Mouse (Mus musculus): ENCODE data around the gene BC017158. TPM values are rescaled to one million over a fixed set of nuclear protein-coding genes. Genes with fewer than 3 reads are reported as not detected.

Gene BC017158
- polyA plus RNA-seq, 1 experiment: 29.4 TPM

GRCm38 (mm10) chr7:128243921-128244320, 54.0 kb downstream of the BC017158 start:
- WGBS: 83% methylated on average over 10 of the region's 10 CpGs
- Histone ChIP-seq H3K36me3 (ENCODE audit: control insufficient read depth, insufficient read depth, low read length) (peaks cover 2% of the 10 kb centered on the region), H3K27me3 (replicated peaks; ENCODE audit: control insufficient read depth, insufficient read depth, low read length) (no peaks in the 10 kb centered on the region), H3K4me3 (ENCODE audit: insufficient read depth, low read depth, low read length) (no peak overlapping the region), H3K27ac (ENCODE audit: insufficient read depth, low read depth, low read length) (no peak overlapping the region), H3K4me1 (ENCODE audit: control insufficient read depth, insufficient read depth, low read length) (no peaks in the 10 kb centered on the region)
- DNase-seq: no peak
- TF ChIP-seq POLR2A (IDR thresholded peaks at IDR 0.05; ENCODE audit: low read depth, low read length) (no peak), CTCF (conservative IDR thresholded peaks at IDR 0.05; ENCODE audit: insufficient read depth, insufficient read length, low read depth, low read length) (no peak)

GRCm38 (mm10) chr7:128242331-128242730, 55.6 kb downstream of the BC017158 start:
- H3K4me3 ChIP-seq (ENCODE audit: insufficient read depth, low read depth, low read length): no peak overlapping the region
- no peak overlapping the region for H3K27ac ChIP-seq (ENCODE audit: insufficient read depth, low read depth, low read length)
- WGBS: 96% methylated on average over 16 of the region's 16 CpGs
- no peak for TF ChIP-seq CTCF (conservative IDR thresholded peaks at IDR 0.05; ENCODE audit: insufficient read depth, insufficient read length, low read depth, low read length)
- TF ChIP-seq POLR2A (IDR thresholded peaks at IDR 0.05; ENCODE audit: low read depth, low read length): no peak
- no peak for DNase-seq
- H3K27me3 ChIP-seq (replicated peaks; ENCODE audit: control insufficient read depth, insufficient read depth, low read length): no peaks in the 10 kb centered on the region
- H3K36me3 ChIP-seq (ENCODE audit: control insufficient read depth, insufficient read depth, low read length): peaks cover 2% of the 10 kb centered on the region
- H3K4me1 ChIP-seq (ENCODE audit: control insufficient read depth, insufficient read depth, low read length): peaks cover 2% of the 10 kb centered on the region; the same call in 1 of the 2 replicates

GRCm38 (mm10) chr7:128240131-128240784, 57.7 kb downstream of the BC017158 start:
- WGBS: 94% methylated on average over 27 of the region's 27 CpGs
- peaks cover 12% of the 10 kb centered on the region; the same call in 1 of the 2 replicates for H3K4me1 ChIP-seq (ENCODE audit: control insufficient read depth, insufficient read depth, low read length)
- TF ChIP-seq POLR2A (IDR thresholded peaks at IDR 0.05; ENCODE audit: low read depth, low read length): no peak
- no peak for TF ChIP-seq CTCF (conservative IDR thresholded peaks at IDR 0.05; ENCODE audit: insufficient read depth, insufficient read length, low read depth, low read length)
- H3K36me3 ChIP-seq (ENCODE audit: control insufficient read depth, insufficient read depth, low read length): peaks cover 2% of the 10 kb centered on the region
- no peaks in the 10 kb centered on the region for H3K27me3 ChIP-seq (replicated peaks; ENCODE audit: control insufficient read depth, insufficient read depth, low read length)
- no peak overlapping the region for H3K4me3 ChIP-seq (ENCODE audit: insufficient read depth, low read depth, low read length)
- H3K27ac ChIP-seq (ENCODE audit: insufficient read depth, low read depth, low read length): no peak overlapping the region
- no peak for DNase-seq

- DNase-seq: peak; percentile 41
- Histone ChIP-seq H3K4me1 (ENCODE audit: control insufficient read depth, insufficient read depth, low read length) (peaks cover 12% of the 10 kb centered on the region; the same call in 1 of the 2 replicates), H3K27ac (ENCODE audit: insufficient read depth, low read depth, low read length) (no peak overlapping the region), H3K4me3 (ENCODE audit: insufficient read depth, low read depth, low read length) (no peak overlapping the region), H3K36me3 (ENCODE audit: control insufficient read depth, insufficient read depth, low read length) (no peaks in the 10 kb centered on the region), H3K27me3 (replicated peaks; ENCODE audit: control insufficient read depth, insufficient read depth, low read length) (no peaks in the 10 kb centered on the region)
- no peak for TF ChIP-seq POLR2A (IDR thresholded peaks at IDR 0.05; ENCODE audit: low read depth, low read length)
- peak; percentile 32; the same call in 1 of the 2 replicates for TF ChIP-seq CTCF (conservative IDR thresholded peaks at IDR 0.05; ENCODE audit: insufficient read depth, insufficient read length, low read depth, low read length)
- 17% methylated on average over 4 of the region's 4 CpGs for WGBS
These were observed 59.0 kb downstream of the BC017158 start for GRCm38 (mm10) chr7:128238991-128239390.

- Histone ChIP-seq H3K27ac (ENCODE audit: insufficient read depth, low read depth, low read length) (peak within 1 kb of the TSS; percentile 98), H3K4me3 (ENCODE audit: insufficient read depth, low read depth, low read length) (peak within 1 kb of the TSS; percentile 86), H3K4me1 (ENCODE audit: control insufficient read depth, insufficient read depth, low read length) (peaks cover 12% of the 10 kb centered on the region; the same call in 1 of the 2 replicates), H3K27me3 (replicated peaks; ENCODE audit: control insufficient read depth, insufficient read depth, low read length) (no peaks in the 10 kb centered on the region), H3K36me3 (ENCODE audit: control insufficient read depth, insufficient read depth, low read length) (no peaks in the 10 kb centered on the region)
- WGBS: under 1% methylated on average over 71 of the region's 72 CpGs
- peak; percentile 100 for DNase-seq
- TF ChIP-seq CTCF (conservative IDR thresholded peaks at IDR 0.05; ENCODE audit: insufficient read depth, insufficient read length, low read depth, low read length) (no peak), POLR2A (IDR thresholded peaks at IDR 0.05; ENCODE audit: low read depth, low read length) (peak; percentile 48)
These were observed 59.8 kb downstream of the BC017158 start, which contains the start of gene 9130023H24Rik for GRCm38 (mm10) chr7:128237927-128238778. Gene 9130023H24Rik, minus strand, starts transcription at chr7:128238031.

GRCm38 (mm10) chr7:128237593-128237926, 60.4 kb downstream of the BC017158 start:
- Histone ChIP-seq H3K4me3 (ENCODE audit: insufficient read depth, low read depth, low read length) (peak overlapping the region; percentile 86), H3K27me3 (replicated peaks; ENCODE audit: control insufficient read depth, insufficient read depth, low read length) (no peaks in the 10 kb centered on the region), H3K4me1 (ENCODE audit: control insufficient read depth, insufficient read depth, low read length) (peaks cover 12% of the 10 kb centered on the region; the same call in 1 of the 2 replicates), H3K36me3 (ENCODE audit: control insufficient read depth, insufficient read depth, low read length) (no peaks in the 10 kb centered on the region), H3K27ac (ENCODE audit: insufficient read depth, low read depth, low read length) (peak overlapping the region; percentile 98)
- no peak for DNase-seq
- TF ChIP-seq CTCF (conservative IDR thresholded peaks at IDR 0.05; ENCODE audit: insufficient read depth, insufficient read length, low read depth, low read length): no peak
- no peak for TF ChIP-seq POLR2A (IDR thresholded peaks at IDR 0.05; ENCODE audit: low read depth, low read length)
- WGBS: under 1% methylated on average over 25 of the region's 25 CpGs

Measured in kidney, adult 2 months (tissue).